ENCODE assay signal across 13 mouse cellular contexts in genomic region chr17:12171666-12172065, GRCm38 (mm10).
A peak's percentile ranks its signal among the peaks of the same experiment; 100 is the strongest.
DNase-seq lines count a peak whose midpoint lies in the region.
"Had no signal": no experiment of that assay in that cellular context is flagged by ENCODE, and none has a peak within 500 bp of the region (broad histone marks: within the 10 kb centered on the region; RNA-seq: fewer than 3 reads in every experiment).

No protein-coding gene starts in this region.

- peak; percentile 30 to 46 for DNase-seq in B cell, adult 2 months
- peak; percentile 23 for DNase-seq in NIH3T3 (ENCODE audit: low read depth)
- no peak for DNase-seq in thymus, postnatal 14 days
- DNase-seq in ovary, postnatal 10 days (ENCODE audit: low spot score): no peak
- DNase-seq in thymus, postnatal 25 days: no peak
- DNase-seq: adrenal gland, postnatal 25 days; cerebellum, adult 11 months; cerebellum, adult 18-20 months; cerebellum, adult 8-10 months; cerebellum, adult 9-11 months; cerebellum, postnatal 14 days; cerebellum, postnatal 36 days; embryo, embryonic 11 days had no signal

Comparison
In these comparisons a context has a peak if more than half of its experiments do, and no peak if none do; other contexts are left out.
1. DNase-seq: peak in B cell, adult 2 months (2 of 2) and NIH3T3 (single experiment); none in thymus, postnatal 14 days (single experiment), ovary, postnatal 10 days (single experiment) and thymus, postnatal 25 days (single experiment).